Mouse (Mus musculus): ENCODE measurements around the gene Tmc6. TPM values are rescaled to one million over a fixed set of nuclear protein-coding genes. Genes with fewer than 3 reads are reported as not detected.

Gene Tmc6
- polyA plus RNA-seq, 1 experiment from 2014 or later: 62.1 TPM

DNA sequence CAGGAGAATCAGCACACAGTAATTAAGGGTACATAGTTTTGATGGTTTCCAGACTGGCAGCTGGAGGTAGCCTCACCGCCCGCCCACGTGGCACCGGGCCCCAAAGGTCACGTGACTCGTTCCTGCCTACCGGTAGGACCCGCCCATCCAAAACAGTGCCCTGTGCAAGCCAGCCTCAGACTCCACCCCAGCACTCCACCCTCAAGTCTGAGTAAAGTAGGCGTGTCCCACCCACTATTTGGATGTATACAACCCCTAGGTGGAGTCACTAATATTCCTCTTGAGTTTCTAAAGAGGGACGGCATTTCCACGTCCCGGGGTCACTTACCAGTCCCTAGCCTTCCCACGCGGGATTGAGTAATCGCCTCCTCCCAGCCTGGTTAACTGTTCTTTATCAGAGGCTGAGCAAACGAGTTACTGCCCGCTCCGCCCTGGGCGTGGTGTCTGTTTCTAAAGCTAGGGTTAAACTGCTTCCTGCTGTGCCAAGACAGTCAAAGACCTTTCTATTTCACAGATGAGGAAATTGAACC, 1.4 kb downstream of the Tmc6 start:
- ATAC-seq (replicated peaks; ENCODE audit: low FRiP score): peak; percentile 80

GRCm38 (mm10) chr11:117780199-117780515, 1.8 kb downstream of the Tmc6 start:
- WGBS: under 1% methylated on average over 17 of the region's 17 CpGs
- H3K4me2 ChIP-seq: peak overlapping the region; percentile 100
- H3K9ac ChIP-seq (ENCODE audit: low read depth, low read length): peak overlapping the region; percentile 95
- peak; percentile 8 for ATAC-seq (replicated peaks; ENCODE audit: low FRiP score)
- H3K27me3 ChIP-seq (replicated peaks; ENCODE audit: control insufficient read depth, insufficient read depth, low read length): peaks cover 2% of the 10 kb centered on the region; the same call in 1 of the 2 replicates
- no peak for DNase-seq (ENCODE audit: low spot score)
- peaks cover 40% of the 10 kb centered on the region for H3K4me1 ChIP-seq (replicated peaks; ENCODE audit: control insufficient read depth, insufficient read depth, low read length)
- H3K9me3 ChIP-seq (ENCODE audit: control insufficient read depth, low read length): no peaks in the 10 kb centered on the region
- peak overlapping the region; percentile 66 for H3K4me3 ChIP-seq (ENCODE audit: low read depth, low read length)
- H3K36me3 ChIP-seq (ENCODE audit: control insufficient read depth, insufficient read depth, low read length): peaks cover 21% of the 10 kb centered on the region
- peak overlapping the region; percentile 99 for H3K27ac ChIP-seq (ENCODE audit: low read depth, low read length)

More for the DNA sequence above, 1.4 kb downstream of the Tmc6 start:
- peak overlapping the region; percentile 100 for H3K4me2 ChIP-seq
- peaks cover 2% of the 10 kb centered on the region; the same call in 1 of the 2 replicates for H3K27me3 ChIP-seq (replicated peaks; ENCODE audit: control insufficient read depth, insufficient read depth, low read length)
- H3K4me1 ChIP-seq (replicated peaks; ENCODE audit: control insufficient read depth, insufficient read depth, low read length): peaks cover 40% of the 10 kb centered on the region
- WGBS: under 1% methylated on average over 19 of the region's 19 CpGs
- H3K36me3 ChIP-seq (ENCODE audit: control insufficient read depth, insufficient read depth, low read length): peaks cover 16% of the 10 kb centered on the region
- H3K9ac ChIP-seq (ENCODE audit: low read depth, low read length): peak overlapping the region; percentile 95
- peak overlapping the region; percentile 99 for H3K27ac ChIP-seq (ENCODE audit: low read depth, low read length)
- peak; percentile 88 for DNase-seq (ENCODE audit: low spot score)
- no peaks in the 10 kb centered on the region for H3K9me3 ChIP-seq (ENCODE audit: control insufficient read depth, low read length)
- peak overlapping the region; percentile 66 for H3K4me3 ChIP-seq (ENCODE audit: low read depth, low read length)

GRCm38 (mm10) chr11:117779434-117780198, 2.4 kb downstream of the Tmc6 start:
- peak overlapping the region; percentile 66 for H3K4me3 ChIP-seq (ENCODE audit: low read depth, low read length)
- H3K27me3 ChIP-seq (replicated peaks; ENCODE audit: control insufficient read depth, insufficient read depth, low read length): peaks cover 2% of the 10 kb centered on the region; the same call in 1 of the 2 replicates
- DNase-seq (ENCODE audit: low spot score) (peak; percentile 63), ATAC-seq (replicated peaks; ENCODE audit: low FRiP score) (no peak; the same call in 1 of the 2 replicates)
- H3K9me3 ChIP-seq (ENCODE audit: control insufficient read depth, low read length): no peaks in the 10 kb centered on the region
- H3K4me1 ChIP-seq (replicated peaks; ENCODE audit: control insufficient read depth, insufficient read depth, low read length): peaks cover 40% of the 10 kb centered on the region
- peaks cover 24% of the 10 kb centered on the region for H3K36me3 ChIP-seq (ENCODE audit: control insufficient read depth, insufficient read depth, low read length)
- peak overlapping the region; percentile 99 for H3K27ac ChIP-seq (ENCODE audit: low read depth, low read length)
- peak overlapping the region; percentile 100 for H3K4me2 ChIP-seq
- 1% methylated on average over 38 of the region's 38 CpGs for WGBS
- H3K9ac ChIP-seq (ENCODE audit: low read depth, low read length): peak overlapping the region; percentile 95

DNA sequence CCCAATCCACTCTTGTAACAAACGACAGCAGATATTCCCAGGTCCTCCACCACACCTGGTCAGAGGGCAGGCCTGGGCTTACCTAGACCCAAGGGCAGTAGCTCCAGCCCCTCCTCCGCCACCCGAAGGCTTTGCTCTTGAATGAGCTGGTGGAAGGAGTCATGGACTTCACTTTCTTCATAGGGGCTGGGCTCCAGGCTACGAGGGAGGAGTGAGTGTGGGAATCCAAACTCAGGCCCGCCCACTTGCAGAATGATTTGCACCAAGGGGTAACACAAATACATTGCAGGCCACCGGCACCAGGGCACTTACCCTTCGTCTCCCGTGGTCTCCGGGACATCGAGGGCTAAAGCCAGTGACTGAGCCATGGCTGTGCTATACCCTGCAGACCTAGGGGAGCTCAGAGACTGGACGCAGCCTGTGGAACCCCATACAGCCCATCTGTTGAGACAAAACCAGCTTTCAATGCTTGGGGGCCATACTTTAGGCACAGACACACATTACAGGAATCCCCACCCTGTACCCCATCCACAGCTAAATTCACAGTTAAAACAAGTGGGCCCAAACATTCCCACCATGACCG, 3.1 kb downstream of the Tmc6 start:
- no peak for DNase-seq (ENCODE audit: low spot score)
- H3K4me1 ChIP-seq (replicated peaks; ENCODE audit: control insufficient read depth, insufficient read depth, low read length): peaks cover 39% of the 10 kb centered on the region
- H3K36me3 ChIP-seq (ENCODE audit: control insufficient read depth, insufficient read depth, low read length): peaks cover 26% of the 10 kb centered on the region
- H3K4me3 ChIP-seq (ENCODE audit: low read depth, low read length): peak overlapping the region; percentile 66
- peak overlapping the region; percentile 100 for H3K4me2 ChIP-seq
- peak overlapping the region; percentile 99 for H3K27ac ChIP-seq (ENCODE audit: low read depth, low read length)
- peak overlapping the region; percentile 95 for H3K9ac ChIP-seq (ENCODE audit: low read depth, low read length)
- H3K27me3 ChIP-seq (replicated peaks; ENCODE audit: control insufficient read depth, insufficient read depth, low read length): peaks cover 2% of the 10 kb centered on the region; the same call in 1 of the 2 replicates
- H3K9me3 ChIP-seq (ENCODE audit: control insufficient read depth, low read length): no peaks in the 10 kb centered on the region
- 41% methylated on average over 12 of the region's 12 CpGs for WGBS
- no peak for ATAC-seq (replicated peaks; ENCODE audit: low FRiP score)

- no peaks in the 10 kb centered on the region for H3K9me3 ChIP-seq (ENCODE audit: control insufficient read depth, low read length)
- H3K36me3 ChIP-seq (ENCODE audit: control insufficient read depth, insufficient read depth, low read length): peaks cover 35% of the 10 kb centered on the region
- H3K9ac ChIP-seq (ENCODE audit: low read depth, low read length): peak overlapping the region; percentile 95; the same call in 1 of the 2 replicates
- peak overlapping the region; percentile 100 for H3K4me2 ChIP-seq
- H3K4me3 ChIP-seq (ENCODE audit: low read depth, low read length): no peak overlapping the region
- peaks cover 32% of the 10 kb centered on the region for H3K4me1 ChIP-seq (replicated peaks; ENCODE audit: control insufficient read depth, insufficient read depth, low read length)
- 91% methylated on average over 11 of the region's 11 CpGs for WGBS
- H3K27ac ChIP-seq (ENCODE audit: low read depth, low read length): no peak overlapping the region; the same call in 1 of the 2 replicates
- no peak for ATAC-seq (replicated peaks; ENCODE audit: low FRiP score)
- H3K27me3 ChIP-seq (replicated peaks; ENCODE audit: control insufficient read depth, insufficient read depth, low read length): peaks cover 2% of the 10 kb centered on the region; the same call in 1 of the 2 replicates
- no peak for DNase-seq (ENCODE audit: low spot score)
Measured at GRCm38 (mm10) chr11:117778031-117778430, 4.0 kb downstream of the Tmc6 start.

- 85% methylated on average over 5 of the region's 5 CpGs for WGBS
- DNase-seq (ENCODE audit: low spot score): no peak
- peaks cover 39% of the 10 kb centered on the region for H3K36me3 ChIP-seq (ENCODE audit: control insufficient read depth, insufficient read depth, low read length)
- H3K4me1 ChIP-seq (replicated peaks; ENCODE audit: control insufficient read depth, insufficient read depth, low read length): peaks cover 27% of the 10 kb centered on the region
- no peaks in the 10 kb centered on the region for H3K9me3 ChIP-seq (ENCODE audit: control insufficient read depth, low read length)
- H3K9ac ChIP-seq (ENCODE audit: low read depth, low read length): no peak overlapping the region
- ATAC-seq (replicated peaks; ENCODE audit: low FRiP score): no peak
- no peak overlapping the region for H3K4me3 ChIP-seq (ENCODE audit: low read depth, low read length)
- H3K27me3 ChIP-seq (replicated peaks; ENCODE audit: control insufficient read depth, insufficient read depth, low read length): 0 out of 2 replicates have a peak, but pooled peaks cover 2% of the 10 kb centered on the region
- no peak overlapping the region for H3K27ac ChIP-seq (ENCODE audit: low read depth, low read length)
- H3K4me2 ChIP-seq: no peak overlapping the region; the same call in 1 of the 2 replicates
Measured at GRCm38 (mm10) chr11:117777111-117777510, 4.9 kb downstream of the Tmc6 start.

GRCm38 (mm10) chr11:117776085-117776792, 5.8 kb downstream of the Tmc6 start:
- Histone ChIP-seq H3K9ac (ENCODE audit: low read depth, low read length) (no peak overlapping the region), H3K4me3 (ENCODE audit: low read depth, low read length) (no peak overlapping the region), H3K27ac (ENCODE audit: low read depth, low read length) (no peak overlapping the region), H3K4me1 (replicated peaks; ENCODE audit: control insufficient read depth, insufficient read depth, low read length) (peaks cover 20% of the 10 kb centered on the region), H3K36me3 (ENCODE audit: control insufficient read depth, insufficient read depth, low read length) (peaks cover 40% of the 10 kb centered on the region), H3K27me3 (replicated peaks; ENCODE audit: control insufficient read depth, insufficient read depth, low read length) (no peaks in the 10 kb centered on the region), H3K4me2 (no peak overlapping the region), H3K9me3 (ENCODE audit: control insufficient read depth, low read length) (no peaks in the 10 kb centered on the region)
- 93% methylated on average over 14 of the region's 14 CpGs for WGBS
- DNase-seq (ENCODE audit: low spot score): no peak
- ATAC-seq (replicated peaks; ENCODE audit: low FRiP score): no peak

DNA sequence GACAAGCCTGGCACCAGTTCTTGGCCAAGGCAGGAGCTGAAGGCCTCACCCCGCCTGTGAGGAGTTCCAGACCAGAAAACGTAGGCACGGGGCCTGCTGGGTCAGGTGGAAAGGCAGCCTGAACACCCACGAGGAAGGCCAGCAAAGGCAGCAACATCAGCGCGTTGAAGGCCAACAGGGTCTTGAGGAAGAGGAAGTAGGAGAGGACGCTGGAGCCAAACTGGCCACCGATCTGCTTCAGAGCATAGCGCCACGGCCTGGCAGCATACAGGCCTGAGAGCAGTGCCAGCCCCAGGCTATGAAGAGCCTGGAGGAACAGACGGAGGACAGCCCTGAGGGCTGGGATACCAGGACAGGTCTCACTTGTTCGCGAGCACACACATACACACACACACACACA, 6.5 kb downstream of the Tmc6 start:
- no peak for DNase-seq (ENCODE audit: low spot score)
- no peak overlapping the region for H3K27ac ChIP-seq (ENCODE audit: low read depth, low read length)
- no peaks in the 10 kb centered on the region for H3K27me3 ChIP-seq (replicated peaks; ENCODE audit: control insufficient read depth, insufficient read depth, low read length)
- WGBS: 86% methylated on average over 13 of the region's 13 CpGs
- no peak for ATAC-seq (replicated peaks; ENCODE audit: low FRiP score)
- peaks cover 15% of the 10 kb centered on the region for H3K4me1 ChIP-seq (replicated peaks; ENCODE audit: control insufficient read depth, insufficient read depth, low read length)
- no peaks in the 10 kb centered on the region for H3K9me3 ChIP-seq (ENCODE audit: control insufficient read depth, low read length)
- H3K36me3 ChIP-seq (ENCODE audit: control insufficient read depth, insufficient read depth, low read length): peaks cover 40% of the 10 kb centered on the region
- H3K4me2 ChIP-seq: no peak overlapping the region; the same call in 1 of the 2 replicates
- H3K9ac ChIP-seq (ENCODE audit: low read depth, low read length): no peak overlapping the region
- no peak overlapping the region for H3K4me3 ChIP-seq (ENCODE audit: low read depth, low read length)

Measured in liver, embryonic 11.5 days (tissue).